Mouse (Mus musculus) liver, adult (tissue): ENCODE results near the gene Nat8f1.

Experiments used
- GATA4 ChIP-seq: IDR thresholded peaks from 2 replicates; pipeline ENCODE4 v1.6.1; 2014; ENCODE audit warnings: mild to moderate bottlenecking, low read length; ENCODE audit not compliant: insufficient replicate concordance

Gene Nat8f1

GRCm38 (mm10) chr6:85862565-85862964, 52.9 kb downstream of the Nat8f1 start:
- TF ChIP-seq GATA4, result peak; percentile 41; the same call in 1 of the 2 replicates

GRCm38 (mm10) chr6:85861247-85861646, 54.2 kb downstream of the Nat8f1 start:
- no peak for TF ChIP-seq GATA4
